Mouse (Mus musculus) liver, adult 2 months (tissue): ENCODE data around the gene Foxd4. TPM values are rescaled to one million over a fixed set of nuclear protein-coding genes. Genes with fewer than 3 reads are reported as not detected.

Experiments used
- DNase-seq: peaks from one replicate; pipeline ENCODE4 v3.0.0-alpha.2; 2011; ENCODE audit warnings: low read depth, low spot score; ENCODE audit errors: extremely low read depth
- H3K27ac ChIP-seq: fragments of 200-500 bp; replicated peaks from 2 replicates; pipeline ENCODE4 v1.5.1; 2012; ENCODE audit warnings: low read depth, mild to moderate bottlenecking, control low read depth, inconsistent platforms, low read length; ENCODE audit not compliant: insufficient read depth
- H3K27me3 ChIP-seq: fragments of 200-500 bp; 2 replicates; pipeline ENCODE4 v1.6.1; 2012; ENCODE audit warnings: mild to moderate bottlenecking, moderate library complexity, low read length, inconsistent platforms; ENCODE audit not compliant: control insufficient read depth, insufficient read depth
- H3K36me3 ChIP-seq: fragments of 200-500 bp; 2 replicates; pipeline ENCODE4 v1.6.1; 2012; ENCODE audit warnings: low read length, inconsistent platforms; ENCODE audit not compliant: control insufficient read depth, insufficient read depth
- H3K4me1 ChIP-seq: fragments of 200-500 bp; 2 replicates; pipeline ENCODE4 v1.6.1; 2011; ENCODE audit warnings: low read length; ENCODE audit not compliant: control insufficient read depth, insufficient read depth
- H3K4me3 ChIP-seq: fragments of 200-500 bp; 2 replicates; pipeline ENCODE4 v1.5.1; 2011; ENCODE audit warnings: low read depth, mild to moderate bottlenecking, control low read depth, low read length, moderate library complexity; ENCODE audit not compliant: insufficient read depth
- H3K79me2 ChIP-seq: fragments of 200-500 bp; 2 replicates; pipeline ENCODE4 v1.6.1; 2012; ENCODE audit warnings: inconsistent platforms, mild to moderate bottlenecking, low read length, moderate library complexity; ENCODE audit not compliant: control insufficient read depth, insufficient read depth
- H3K9ac ChIP-seq: fragments of 200-500 bp; 2 replicates; pipeline ENCODE4 v1.6.1; 2012; ENCODE audit warnings: low read depth, mild to moderate bottlenecking, control low read depth, inconsistent platforms, low read length
- CTCF ChIP-seq: fragments of 200-500 bp; IDR thresholded peaks from 2 replicates; pipeline ENCODE4 v1.5.1; 2011; ENCODE audit warnings: low read depth, low read length, control low read depth
- POLR2A ChIP-seq: fragments of 200-500 bp; IDR thresholded peaks from 2 replicates; pipeline ENCODE4 v1.6.1; 2011; ENCODE audit warnings: low read length, control low read depth; ENCODE audit not compliant: insufficient read depth; ENCODE audit errors: extremely low read depth
- WGBS: fragments of 180-500 bp; shearing (Covaris S2); methylation state at CpG from one replicate; pipeline ENCODE4 v1.1.7; 2018; 5-methylcytosine and 5-hydroxymethylcytosine counted together
- polyA plus RNA-seq: library from polyadenylated mRNA; depleted of rRNA; stranded (reverse); fragments of >200 nt; gene quantifications from 2 replicates; pipeline ENCODE4 v1.2.3, GENCODE M21; 2012
- total RNA-seq: library from RNA; depleted of rRNA; stranded (reverse); fragments of >200 nt; gene quantifications from 2 replicates; pipeline ENCODE4 v1.2.3, GENCODE M21; 2014

Gene Foxd4
- total and polyA plus RNA-seq, 2 experiments, result not detected

DNA sequence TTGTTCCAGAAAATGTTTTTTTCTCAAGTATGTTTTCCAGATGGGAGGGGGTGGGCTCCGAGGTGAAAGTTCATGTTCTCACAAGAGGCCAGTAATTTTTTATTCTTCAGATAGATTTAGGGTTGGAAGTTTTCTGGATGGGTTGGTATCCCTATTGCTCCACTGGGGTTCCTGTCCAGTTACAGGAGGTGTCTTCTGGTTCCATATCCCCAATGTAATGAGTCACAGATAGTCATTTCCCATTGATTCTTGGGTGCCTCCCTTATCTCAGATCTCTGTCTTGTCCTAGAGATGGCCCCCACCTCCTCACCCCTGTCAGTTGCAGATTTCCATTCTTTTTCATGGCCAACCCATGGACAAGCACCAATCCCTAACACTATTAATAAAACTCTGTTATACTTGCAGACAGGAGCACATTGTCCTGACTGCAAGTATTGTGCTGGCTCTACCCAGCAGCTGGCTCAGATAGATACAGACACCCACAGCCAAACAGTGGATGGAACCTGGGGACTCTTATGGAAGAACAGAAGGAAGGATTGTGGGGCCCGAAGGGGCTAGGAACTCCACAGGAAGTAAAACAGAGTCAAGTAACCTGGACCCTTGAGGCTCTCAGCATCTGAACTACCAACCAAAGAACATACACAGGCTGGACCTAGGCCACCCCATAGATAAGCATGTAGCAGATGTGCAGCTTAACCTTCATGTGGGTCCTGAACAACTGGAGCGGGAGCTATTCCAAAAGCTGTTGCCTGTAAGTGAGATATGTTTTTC is 7.6 kb upstream of the Foxd4 start:
- no peak for DNase-seq
- Histone ChIP-seq H3K4me1 (no peaks in the 10 kb centered on the region), H3K4me3 (no peak overlapping the region), H3K27me3 (no peaks in the 10 kb centered on the region), H3K27ac (no peak overlapping the region), H3K9ac (no peak overlapping the region), H3K36me3 (no peaks in the 10 kb centered on the region), H3K79me2 (no peaks in the 10 kb centered on the region)
- WGBS, result 90% methylated on average over 3 of the region's 3 CpGs
- TF ChIP-seq POLR2A (no peak), CTCF (no peak)

DNA sequence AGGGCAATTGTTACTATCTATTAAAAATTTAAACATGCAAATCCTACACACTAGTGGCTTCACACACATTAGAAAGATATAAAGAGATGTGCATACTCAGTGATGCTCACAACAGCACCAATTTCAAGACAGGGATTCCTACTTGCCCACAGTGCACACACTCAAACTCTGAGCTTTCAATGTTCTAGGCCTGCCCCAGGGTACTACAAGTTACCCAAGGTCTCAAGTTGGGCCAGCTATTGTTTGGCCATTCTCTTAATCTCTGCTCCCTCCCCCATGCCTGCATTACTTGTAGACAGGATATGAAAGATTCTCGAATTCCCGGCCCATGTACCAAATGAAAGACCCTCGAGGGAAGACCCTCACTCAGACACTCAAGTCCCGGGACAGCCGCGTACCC is 6.7 kb upstream of the Foxd4 start:
- 88% methylated on average over 6 of the region's 6 CpGs for WGBS
- no peaks in the 10 kb centered on the region for H3K36me3 ChIP-seq
- H3K9ac ChIP-seq, result no peak overlapping the region
- no peaks in the 10 kb centered on the region for H3K79me2 ChIP-seq
- no peak overlapping the region for H3K27ac ChIP-seq
- no peaks in the 10 kb centered on the region for H3K4me1 ChIP-seq
- no peak for DNase-seq
- no peak for TF ChIP-seq POLR2A
- no peak for TF ChIP-seq CTCF
- no peak overlapping the region for H3K4me3 ChIP-seq
- H3K27me3 ChIP-seq, result no peaks in the 10 kb centered on the region

DNA sequence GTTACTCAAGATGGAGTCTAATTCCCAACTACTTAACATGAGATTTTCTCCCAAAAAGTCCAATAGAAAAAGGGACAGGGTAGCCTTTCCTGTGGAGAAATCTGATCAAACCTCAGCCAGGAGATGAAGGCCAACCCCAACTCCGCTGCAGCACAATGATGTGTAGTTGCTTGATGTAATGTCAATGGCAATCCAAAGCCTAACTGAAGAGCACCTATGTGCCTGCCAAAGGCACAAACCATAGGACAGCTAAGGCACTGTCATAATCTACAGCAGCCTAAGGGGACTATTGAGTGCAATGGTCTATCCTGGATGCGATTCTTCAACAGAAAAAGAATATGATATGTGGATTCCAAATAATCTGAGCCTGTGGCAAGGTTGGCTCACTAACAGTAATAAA is 1.8 kb upstream of the Foxd4 start:
- Histone ChIP-seq H3K27ac (no peak overlapping the region), H3K4me3 (no peak overlapping the region), H3K9ac (no peak overlapping the region), H3K36me3 (no peaks in the 10 kb centered on the region), H3K79me2 (no peaks in the 10 kb centered on the region), H3K4me1 (0 out of 2 replicates have a peak, but pooled peaks cover 2% of the 10 kb centered on the region), H3K27me3 (peaks cover 25% of the 10 kb centered on the region)
- TF ChIP-seq CTCF (no peak), POLR2A (no peak)
- no peak for DNase-seq
- WGBS, result 57% methylated on average over 2 of the region's 2 CpGs

DNA sequence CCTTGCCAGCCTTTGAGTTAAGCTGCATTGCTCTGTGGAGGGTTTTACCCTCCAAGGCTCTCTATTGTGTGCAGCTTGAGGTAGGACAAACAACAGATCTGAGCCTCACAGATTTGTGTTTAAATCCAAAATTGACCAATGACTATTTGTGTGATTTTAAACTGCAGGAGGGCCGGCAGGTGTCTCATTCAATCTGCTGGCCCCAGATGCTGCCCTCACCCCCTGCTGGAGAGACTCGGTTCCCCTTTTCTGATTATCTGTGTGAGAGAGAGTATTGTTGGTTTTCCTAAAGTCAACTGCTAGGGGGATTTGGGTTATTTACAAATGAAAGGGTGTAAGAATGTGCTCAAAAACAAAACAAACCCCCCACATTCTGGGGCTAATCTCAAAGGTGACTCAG is 1.3 kb upstream of the Foxd4 start:
- Histone ChIP-seq H3K4me1 (0 out of 2 replicates have a peak, but pooled peaks cover 2% of the 10 kb centered on the region), H3K4me3 (no peak overlapping the region), H3K27me3 (peaks cover 29% of the 10 kb centered on the region), H3K27ac (no peak overlapping the region), H3K36me3 (no peaks in the 10 kb centered on the region), H3K9ac (no peak overlapping the region), H3K79me2 (no peaks in the 10 kb centered on the region)
- WGBS, result 3% methylated on average over 2 of the region's 2 CpGs
- TF ChIP-seq POLR2A, result no peak
- TF ChIP-seq CTCF, result no peak
- DNase-seq, result no peak

DNA sequence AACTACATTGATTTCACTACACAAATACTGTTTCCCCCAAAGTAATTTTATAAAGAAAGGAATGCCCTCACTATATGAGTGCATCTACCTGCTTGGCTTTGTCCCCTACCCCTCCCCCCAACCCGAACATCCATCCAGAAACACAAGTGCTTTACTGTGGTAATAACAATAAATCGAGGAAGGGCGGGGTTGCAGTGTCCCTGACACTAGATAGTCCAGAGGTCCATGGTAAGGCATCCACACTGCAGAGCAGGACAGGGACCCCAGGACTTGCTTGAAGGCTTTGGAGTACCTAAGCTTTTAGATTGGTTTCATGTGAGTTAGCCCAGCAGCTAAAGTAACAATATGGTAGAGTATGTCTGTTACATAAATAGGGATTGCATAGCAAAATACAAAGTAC is 669 bp upstream of the Foxd4 start:
- Histone ChIP-seq H3K79me2 (no peaks in the 10 kb centered on the region), H3K4me3 (no peak overlapping the region), H3K4me1 (0 out of 2 replicates have a peak, but pooled peaks cover 2% of the 10 kb centered on the region), H3K9ac (no peak overlapping the region), H3K27me3 (peaks cover 35% of the 10 kb centered on the region), H3K27ac (no peak overlapping the region), H3K36me3 (no peaks in the 10 kb centered on the region)
- TF ChIP-seq POLR2A (no peak), CTCF (no peak)
- DNase-seq, result no peak
- WGBS, result 5% methylated on average over 3 of the region's 3 CpGs
